Mouse (Mus musculus) kidney, embryonic 14.5 days (tissue): ENCODE results near the gene Lrrk1. TPM values are rescaled to one million over a fixed set of nuclear protein-coding genes. Genes with fewer than 3 reads are reported as not detected.

ENCODE experiments used
- ATAC-seq: fragments of 200-750 bp; cut with Nextera tagmentation; 2 replicates; pipeline ENCODE4 v1.8.0; 2017; ENCODE audit warnings: moderate number of reproducible peaks, mild to moderate bottlenecking, moderate TSS enrichment, moderate library complexity; ENCODE audit not compliant: low FRiP score, low TSS enrichment
- H3K27ac ChIP-seq: fragments of 300-500 bp; sonication (generic); 2 replicates; pipeline ENCODE4 v1.5.1; 2014; ENCODE audit warnings: low read depth, mild to moderate bottlenecking, low read length, moderate library complexity, mixed read lengths
- H3K27me3 ChIP-seq: fragments of 300-500 bp; sonication (generic); 2 replicates; pipeline ENCODE4 v1.6.1; 2014; ENCODE audit warnings: mild to moderate bottlenecking, low read length; ENCODE audit not compliant: control insufficient read depth, insufficient read depth
- H3K36me3 ChIP-seq: fragments of 300-500 bp; sonication (generic); 2 replicates; pipeline ENCODE4 v1.6.1; 2014; ENCODE audit warnings: low read length, mixed read lengths; ENCODE audit not compliant: control insufficient read depth, insufficient read depth
- H3K4me1 ChIP-seq: fragments of 300-500 bp; sonication (generic); 2 replicates; pipeline ENCODE4 v1.6.1; 2014; ENCODE audit warnings: low read length, mixed read lengths; ENCODE audit not compliant: control insufficient read depth, insufficient read depth
- H3K4me2 ChIP-seq: fragments of 300-500 bp; sonication (generic); replicated peaks from 2 replicates; pipeline ENCODE4 v1.6.1; 2014; ENCODE audit warnings: low read depth, mild to moderate bottlenecking, low read length
- H3K4me3 ChIP-seq: fragments of 300-500 bp; sonication (generic); 2 replicates; pipeline ENCODE4 v1.5.1; 2014; ENCODE audit warnings: mild to moderate bottlenecking, low read length
- H3K9ac ChIP-seq: fragments of 300-500 bp; sonication (generic); 2 replicates; pipeline ENCODE4 v1.6.1; 2014; ENCODE audit warnings: low read depth, mild to moderate bottlenecking, low read length, moderate library complexity
- H3K9me3 ChIP-seq: fragments of 300-500 bp; sonication (generic); 2 replicates; pipeline ENCODE4 v1.6.1; 2016; ENCODE audit warnings: low read length; ENCODE audit not compliant: control insufficient read depth
- WGBS: fragments of 180-500 bp; shearing (Covaris S2); extraction: QIAGEN DNeasy Blood & Tissue Kit; methylation state at CpG from one replicate; pipeline ENCODE4 v1.1.7; 2014; 5-methylcytosine and 5-hydroxymethylcytosine counted together
- polyA plus RNA-seq: library from polyadenylated mRNA; unstranded; fragments of >200 nt; fragmentation: Nextera tagmentation; extraction: Ambion mirVana; gene quantifications from 2 replicates; pipeline ENCODE4 v1.2.1, GENCODE M21; 2014

The Lrrk1 gene
- polyA plus RNA-seq, 1 experiment from 2014 or later, result 12.4 TPM

DNA sequence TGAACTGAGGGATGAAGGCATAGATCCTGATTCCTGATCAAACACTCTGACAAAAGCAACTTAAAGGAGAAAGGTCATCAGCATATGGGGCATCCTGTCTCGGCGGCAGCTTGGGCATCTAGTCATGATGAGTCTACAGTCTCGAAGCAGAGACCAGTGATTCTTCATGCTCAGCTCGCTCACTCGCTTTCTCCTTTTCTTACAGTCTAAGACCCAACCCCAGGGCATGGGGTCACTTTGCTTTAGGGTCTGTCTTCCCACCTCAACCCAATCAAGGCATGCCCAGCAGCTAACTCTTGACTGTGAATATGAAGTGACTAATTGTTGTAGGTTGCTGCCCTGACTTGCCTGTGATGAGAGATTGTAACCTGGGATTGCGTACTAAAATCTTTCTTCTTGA lies 163.6 kb downstream of the Lrrk1 start:
- H3K27me3 ChIP-seq, result no peaks in the 10 kb centered on the region
- WGBS, result 95% methylated on average over 6 of the region's 6 CpGs
- no peak overlapping the region for H3K9ac ChIP-seq

DNA sequence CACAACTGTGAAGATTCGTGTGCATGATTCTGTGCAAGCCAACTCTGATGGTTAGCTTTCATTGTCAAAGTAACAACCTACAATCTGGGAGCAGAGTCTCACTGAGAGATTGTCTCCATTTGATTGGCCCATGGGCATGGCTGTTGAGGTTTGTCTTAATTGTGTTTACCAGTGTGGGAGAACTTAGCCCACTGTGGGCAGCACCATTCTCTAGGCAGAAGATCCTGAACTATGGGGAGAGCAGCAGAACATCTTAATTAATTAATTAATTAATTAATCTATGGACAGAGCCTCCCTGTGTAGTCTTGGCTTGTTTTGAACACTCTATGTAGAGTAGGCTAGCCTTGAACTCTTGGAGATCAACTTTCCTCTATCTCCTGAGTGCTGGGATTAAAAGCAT lies 164.4 kb downstream of the Lrrk1 start:
- Histone ChIP-seq H3K9me3 (no peaks in the 10 kb centered on the region), H3K27ac (no peak overlapping the region), H3K4me1 (peaks cover 8% of the 10 kb centered on the region), H3K27me3 (no peaks in the 10 kb centered on the region), H3K4me3 (no peak overlapping the region), H3K9ac (no peak overlapping the region), H3K4me2 (no peak overlapping the region), H3K36me3 (no peaks in the 10 kb centered on the region)
- no peak for ATAC-seq
- WGBS, result 88% methylated on average over 1 of the region's 1 CpGs

More for the DNA sequence above, 163.6 kb downstream of the Lrrk1 start:
- H3K4me2 ChIP-seq, result no peak overlapping the region
- no peak overlapping the region for H3K4me3 ChIP-seq
- H3K27ac ChIP-seq, result no peak overlapping the region
- no peak for ATAC-seq
- H3K9me3 ChIP-seq, result no peaks in the 10 kb centered on the region
- H3K4me1 ChIP-seq, result peaks cover 5% of the 10 kb centered on the region; the same call in 1 of the 2 replicates
- H3K36me3 ChIP-seq, result no peaks in the 10 kb centered on the region

DNA sequence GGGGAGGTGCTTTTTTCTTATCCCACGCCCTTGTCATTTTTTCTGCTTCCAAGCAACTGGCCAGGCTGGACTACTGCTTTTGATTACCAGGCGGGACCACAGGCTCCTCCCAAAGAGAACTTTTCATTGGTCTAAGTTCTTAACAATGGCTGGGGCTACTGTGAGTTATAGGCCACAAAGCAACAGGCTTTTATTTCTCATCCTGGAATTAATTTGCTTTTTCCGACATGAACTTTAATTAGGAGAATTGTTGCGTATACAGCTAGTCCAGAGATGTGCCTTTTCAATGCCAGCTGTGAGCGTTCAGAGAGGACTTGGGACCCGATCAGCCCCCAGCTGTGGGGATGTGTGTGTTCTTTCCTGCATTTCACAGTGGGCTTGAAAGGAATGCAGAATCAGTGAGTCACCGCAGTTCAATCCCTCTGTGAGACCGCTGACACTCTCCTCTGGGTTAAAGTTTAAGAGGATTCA lies 165.5 kb downstream of the Lrrk1 start:
- H3K9me3 ChIP-seq, result no peaks in the 10 kb centered on the region
- no peak for ATAC-seq
- WGBS, result 28% methylated on average over 8 of the region's 8 CpGs
- peaks cover 19% of the 10 kb centered on the region for H3K4me1 ChIP-seq
- H3K4me3 ChIP-seq, result no peak overlapping the region
- H3K4me2 ChIP-seq, result no peak overlapping the region
- no peaks in the 10 kb centered on the region for H3K36me3 ChIP-seq
- peak overlapping the region; percentile 44; the same call in 1 of the 2 replicates for H3K27ac ChIP-seq
- no peaks in the 10 kb centered on the region for H3K27me3 ChIP-seq
- H3K9ac ChIP-seq, result no peak overlapping the region

DNA sequence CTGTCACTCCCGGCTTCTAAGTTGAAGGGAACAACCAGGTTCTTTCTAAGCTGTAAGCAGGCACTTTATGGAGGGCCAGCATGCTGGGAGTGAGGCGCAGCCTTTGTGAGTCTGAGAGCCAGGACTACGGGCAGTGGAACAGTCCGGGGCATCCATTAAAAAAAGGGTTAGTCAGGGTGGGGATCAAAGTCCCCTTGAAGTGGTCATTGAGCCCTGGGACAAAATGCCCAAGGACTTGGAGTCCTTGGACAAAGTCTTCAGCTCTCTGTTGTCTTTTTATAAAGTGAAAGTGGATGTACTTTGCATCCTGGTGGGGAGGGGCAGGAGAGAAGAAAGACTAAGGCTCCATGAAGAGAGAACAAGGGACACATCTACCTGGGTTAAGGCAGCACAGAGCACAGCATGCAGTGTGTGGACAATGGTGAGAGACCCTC lies 168.3 kb downstream of the Lrrk1 start:
- Histone ChIP-seq H3K4me1 (peaks cover 24% of the 10 kb centered on the region), H3K27ac (no peak overlapping the region), H3K27me3 (no peaks in the 10 kb centered on the region), H3K9ac (no peak overlapping the region), H3K36me3 (no peaks in the 10 kb centered on the region), H3K9me3 (no peaks in the 10 kb centered on the region), H3K4me3 (no peak overlapping the region), H3K4me2 (no peak overlapping the region)
- no peak for ATAC-seq
- 72% methylated on average over 4 of the region's 4 CpGs for WGBS

DNA sequence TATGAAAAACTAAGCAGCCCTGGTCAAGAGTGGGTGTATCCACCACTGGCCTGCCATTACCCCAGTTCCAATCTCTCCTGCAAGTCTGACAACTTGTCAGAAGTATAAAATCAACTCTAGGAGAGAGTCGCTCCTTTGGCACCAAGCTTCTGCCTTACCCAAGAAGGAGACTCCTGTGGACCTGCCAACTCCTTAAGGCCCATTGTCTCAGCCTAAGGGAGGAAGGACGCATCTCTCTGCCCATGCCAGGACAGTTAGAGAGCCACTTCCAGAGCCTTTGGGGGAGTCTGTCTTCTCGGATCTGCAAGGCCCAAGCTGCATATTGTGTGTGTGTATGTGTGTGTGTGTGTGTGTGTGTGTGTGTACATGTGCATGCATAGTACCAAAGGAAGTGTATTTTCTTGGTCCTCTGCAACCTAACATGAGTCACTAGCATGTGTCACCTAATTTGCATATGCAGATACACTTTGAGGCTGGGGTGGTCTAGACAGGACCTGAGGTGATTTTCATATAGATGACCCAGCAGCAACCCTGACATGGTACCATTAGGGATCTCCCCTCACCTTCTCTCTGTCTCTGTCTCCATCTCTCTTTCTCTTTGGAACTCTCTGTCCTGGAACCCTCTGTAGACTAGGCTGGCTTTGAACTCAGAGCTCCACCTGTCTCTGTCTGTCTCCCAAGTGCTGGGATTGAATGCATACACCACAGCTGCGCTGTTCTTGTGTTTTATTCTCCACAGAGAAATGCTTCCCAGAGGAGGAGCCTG lies 168.9 kb downstream of the Lrrk1 start:
- 85% methylated on average over 4 of the region's 4 CpGs for WGBS

DNA sequence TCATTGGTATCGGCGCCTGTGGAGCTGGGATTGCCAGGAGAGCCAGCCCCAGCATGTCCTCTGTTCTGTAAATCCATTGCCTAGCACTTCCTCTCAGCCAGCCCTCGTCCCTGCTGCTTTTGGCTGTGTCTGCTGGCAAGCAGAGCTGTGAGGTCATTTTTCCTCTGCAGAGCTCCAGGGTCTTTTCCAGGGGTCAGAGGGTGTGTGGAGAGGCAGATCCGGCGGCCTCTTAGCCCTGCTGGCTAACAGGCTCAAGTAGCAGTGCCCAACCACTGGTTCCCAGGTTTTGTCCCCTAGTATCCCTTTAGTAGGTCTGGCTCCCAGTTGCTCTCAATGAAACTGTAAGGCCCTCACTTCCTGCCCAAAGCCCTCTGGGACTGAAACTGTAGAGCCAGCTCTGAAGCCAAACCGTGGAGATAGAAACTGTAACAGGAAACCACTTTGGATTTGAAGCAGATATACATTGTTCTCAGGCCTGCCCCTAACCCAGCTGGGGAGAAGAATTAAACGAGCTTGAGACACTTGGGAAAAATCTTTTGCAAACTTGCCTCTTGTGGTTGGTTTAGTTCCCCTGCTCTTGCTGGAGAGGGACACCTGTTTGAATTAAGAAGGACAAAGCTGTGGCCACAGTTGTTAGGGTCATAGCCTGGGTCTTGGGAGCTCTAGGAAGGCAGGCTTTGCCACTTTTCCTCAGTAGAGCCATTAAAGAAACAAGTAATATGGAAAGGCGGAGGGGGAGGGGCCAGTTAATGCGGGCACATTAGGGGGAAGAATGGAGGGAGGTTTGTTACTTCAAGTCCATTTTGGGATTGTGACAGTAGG lies 169.7 kb downstream of the Lrrk1 start:
- 0 out of 2 replicates have a peak overlapping the region, but pooled peaks have one; percentile 2 for H3K9ac ChIP-seq
- ATAC-seq, result peak; percentile 75
- no peaks in the 10 kb centered on the region for H3K36me3 ChIP-seq
- H3K27ac ChIP-seq, result peak overlapping the region; percentile 70
- no peaks in the 10 kb centered on the region for H3K27me3 ChIP-seq
- no peak overlapping the region for H3K4me2 ChIP-seq
- H3K4me1 ChIP-seq, result peaks cover 24% of the 10 kb centered on the region
- 15% methylated on average over 9 of the region's 9 CpGs for WGBS
- no peaks in the 10 kb centered on the region for H3K9me3 ChIP-seq
- no peak overlapping the region for H3K4me3 ChIP-seq

More for the DNA sequence above, 168.9 kb downstream of the Lrrk1 start:
- no peaks in the 10 kb centered on the region for H3K9me3 ChIP-seq
- H3K36me3 ChIP-seq, result no peaks in the 10 kb centered on the region
- H3K27ac ChIP-seq, result peak overlapping the region; percentile 70; the same call in 1 of the 2 replicates
- H3K9ac ChIP-seq, result no peak overlapping the region
- H3K27me3 ChIP-seq, result no peaks in the 10 kb centered on the region
- ATAC-seq, result no peak
- H3K4me1 ChIP-seq, result peaks cover 24% of the 10 kb centered on the region
- no peak overlapping the region for H3K4me2 ChIP-seq
- no peak overlapping the region for H3K4me3 ChIP-seq

DNA sequence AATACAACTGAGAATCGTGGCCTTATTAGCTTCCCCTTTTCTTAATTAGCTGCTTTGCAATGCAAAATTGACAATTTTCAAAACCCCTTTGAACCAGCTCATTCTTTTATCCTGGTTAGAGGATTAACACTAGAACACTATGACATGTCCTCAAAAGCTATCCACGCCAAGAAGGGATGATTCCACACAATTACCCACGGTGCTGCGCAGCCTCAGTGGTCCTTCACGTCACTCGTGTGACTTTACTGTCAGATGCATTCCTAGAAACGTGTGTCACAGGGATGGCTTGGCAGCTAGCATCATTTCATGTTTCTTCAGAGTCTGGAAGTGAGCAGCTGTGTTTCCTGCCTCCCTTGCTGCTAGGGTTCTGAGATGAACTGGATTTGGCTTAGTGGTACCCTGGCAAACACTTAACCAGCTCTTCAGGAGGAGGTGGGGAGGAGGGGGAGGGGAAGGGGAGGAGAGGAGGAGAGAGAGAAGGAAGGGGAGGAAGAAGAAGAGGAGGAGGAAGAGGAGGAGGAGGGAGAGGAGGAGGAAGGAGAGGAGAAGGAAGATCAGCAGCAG lies 170.5 kb downstream of the Lrrk1 start:
- Histone ChIP-seq H3K4me1 (peaks cover 21% of the 10 kb centered on the region), H3K27me3 (no peaks in the 10 kb centered on the region), H3K4me3 (no peak overlapping the region), H3K4me2 (no peak overlapping the region), H3K9ac (0 out of 2 replicates have a peak overlapping the region, but pooled peaks have one; percentile 2), H3K9me3 (no peaks in the 10 kb centered on the region), H3K36me3 (no peaks in the 10 kb centered on the region), H3K27ac (peak overlapping the region; percentile 70)
- ATAC-seq, result no peak
- WGBS, result 84% methylated on average over 7 of the region's 7 CpGs

DNA sequence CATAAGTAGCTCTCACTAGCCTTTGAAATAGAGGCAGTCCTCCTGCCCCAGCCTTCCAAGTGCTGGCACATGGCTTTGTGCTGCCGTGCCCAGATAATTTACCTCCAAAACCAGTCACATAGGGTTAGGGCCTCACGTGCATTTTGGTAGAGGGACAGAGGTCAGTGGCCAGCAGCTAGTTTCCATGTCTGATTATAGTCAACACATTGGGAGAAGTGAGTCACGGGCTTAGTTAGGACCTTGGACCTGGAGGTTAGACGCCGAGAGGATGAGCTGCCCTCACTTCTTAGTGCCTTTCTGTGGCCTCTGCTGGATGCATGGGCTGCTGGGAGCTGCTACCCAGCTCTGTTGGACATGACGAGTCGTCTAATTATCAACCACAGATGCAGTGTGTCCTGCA lies 171.1 kb downstream of the Lrrk1 start:
- WGBS, result 80% methylated on average over 7 of the region's 7 CpGs
- H3K4me1 ChIP-seq, result peaks cover 20% of the 10 kb centered on the region
- H3K9me3 ChIP-seq, result no peaks in the 10 kb centered on the region
- H3K27ac ChIP-seq, result no peak overlapping the region
- no peaks in the 10 kb centered on the region for H3K27me3 ChIP-seq
- ATAC-seq, result no peak
- H3K4me2 ChIP-seq, result no peak overlapping the region
- no peak overlapping the region for H3K4me3 ChIP-seq
- H3K9ac ChIP-seq, result no peak overlapping the region
- no peaks in the 10 kb centered on the region for H3K36me3 ChIP-seq
